Mouse (Mus musculus): ENCODE results near the gene Ndel1.

- TF ChIP-seq CTCF (IDR thresholded peaks at IDR 0.05; ENCODE audit: low read depth) = no peak
- no peak for TF ChIP-seq EP300 (IDR thresholded peaks at IDR 0.05; ENCODE audit: low read depth)
Measured at GRCm38 (mm10) chr11:68819226-68819805, 52.3 kb downstream of the Ndel1 start.
